Comparison of ENCODE assay signal across 18 mouse cellular contexts in the genomic region with DNA sequence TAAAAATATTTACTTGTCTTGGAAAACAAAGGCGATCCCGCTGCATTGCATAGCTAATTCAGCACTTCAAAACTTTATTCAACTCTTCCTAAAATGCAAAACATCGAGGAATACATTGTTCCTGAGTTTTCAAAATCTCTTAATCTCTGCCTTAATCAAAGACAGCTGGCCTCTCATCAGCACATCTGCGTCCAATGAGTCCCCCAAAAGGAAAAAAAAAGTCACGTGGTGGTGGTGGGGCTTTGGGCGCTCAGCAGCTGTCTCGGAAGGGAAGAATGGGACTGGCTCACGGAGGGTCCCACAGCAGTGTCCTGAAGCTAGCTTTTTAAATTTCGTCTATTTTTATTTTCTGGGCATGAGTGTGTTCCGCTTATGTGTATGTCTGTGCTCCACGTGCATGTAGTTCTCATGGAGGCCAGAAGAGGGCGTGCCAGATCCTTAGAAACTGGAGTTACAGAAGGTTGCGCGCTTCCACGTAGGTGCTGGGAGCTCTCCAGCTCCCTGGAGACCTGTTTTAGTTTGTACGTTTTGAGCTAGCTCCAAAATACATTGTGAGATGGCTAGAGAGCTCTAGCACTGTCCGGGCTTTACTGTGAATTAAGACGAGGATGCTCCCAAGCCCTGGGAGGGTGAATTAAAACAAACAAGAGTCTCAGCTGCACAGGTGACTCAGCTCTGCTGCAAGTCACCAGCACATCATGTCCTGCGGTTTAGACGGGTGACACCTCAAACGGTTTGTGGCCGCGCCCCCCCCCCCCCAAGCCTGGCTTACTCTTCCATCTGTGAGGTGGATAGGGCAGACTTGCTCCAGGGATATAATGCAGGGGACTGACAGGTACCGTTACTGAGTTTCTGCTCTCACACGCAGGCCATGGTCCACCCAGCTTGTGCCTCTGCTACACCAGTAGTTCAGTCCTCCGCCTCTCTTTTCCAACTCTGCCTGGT. TPM values are rescaled to one million over a fixed set of nuclear protein-coding genes. Genes with fewer than 3 reads are reported as not detected.
DNase-seq lines count a peak whose midpoint lies in the region; ATAC-seq lines count a peak whose summit lies in the region.
"Had no signal": no experiment of that assay in that cellular context is flagged by ENCODE, and none has a peak within 500 bp of the region (broad histone marks: within the 10 kb centered on the region; RNA-seq: fewer than 3 reads in every experiment).

No protein-coding gene starts in this region.

- no peak overlapping the region for H3K4me3 ChIP-seq in heart, embryonic 16.5 days (ENCODE audit: low read length)
- H3K4me3 ChIP-seq in embryonic facial prominence, embryonic 13.5 days: peak overlapping the region; percentile 29
- H3K4me3 ChIP-seq in neural tube, embryonic 15.5 days (replicated peaks): no peak overlapping the region
- H3K4me3 ChIP-seq: erythroblast, embryonic 14.5 days; heart, adult 2 months; intestine, embryonic 15.5 days; midbrain, embryonic 10.5 days; neural tube, embryonic 12.5 days had no signal

- no peaks in the 10 kb centered on the region; the same call in 1 of the 2 replicates for H3K4me1 ChIP-seq in heart, embryonic 16.5 days (ENCODE audit: control insufficient read depth, insufficient read depth, low read length)
- peaks cover 11% of the 10 kb centered on the region for H3K4me1 ChIP-seq in embryonic facial prominence, embryonic 13.5 days
- H3K4me1 ChIP-seq in neural tube, embryonic 15.5 days: no peaks in the 10 kb centered on the region
- H3K4me1 ChIP-seq: intestine, embryonic 15.5 days; neural tube, embryonic 12.5 days had no signal

- DNase-seq in heart, postnatal 25 days (ENCODE audit: low spot score): no peak
- DNase-seq in ES-CJ7 (ENCODE audit: low read depth, low spot score): peak; percentile 65
- DNase-seq in testis, postnatal 14 days (ENCODE audit: low spot score): peak; percentile 49
- no peak for DNase-seq in kidney, postnatal 25 days
- DNase-seq in layer of hippocampus, postnatal 25 days (ENCODE audit: extremely low spot score in 1 of 2, low spot score in 1 of 2): no peak
- DNase-seq: adrenal gland, postnatal 36 days; cerebellum, adult 18-20 months; heart, adult 2 months; heart, postnatal 36 days; kidney, postnatal 36 days; lung, adult 18-20 months had no signal

- H3K4me2 ChIP-seq in heart, embryonic 16.5 days (ENCODE audit: low read depth, low read length): no peak overlapping the region
- H3K4me2 ChIP-seq in embryonic facial prominence, embryonic 13.5 days: peak overlapping the region; percentile 50
- H3K4me2 ChIP-seq in neural tube, embryonic 15.5 days: no peak overlapping the region
- H3K4me2 ChIP-seq: intestine, embryonic 15.5 days; neural tube, embryonic 12.5 days had no signal

- intact Hi-C loops in heart, postnatal 25 days (cut with DNase I): no loop called here

- no peak overlapping the region for H3K27ac ChIP-seq in heart, embryonic 16.5 days (ENCODE audit: low read length)
- H3K27ac ChIP-seq in embryonic facial prominence, embryonic 13.5 days: peak overlapping the region; percentile 87
- no peak overlapping the region for H3K27ac ChIP-seq in neural tube, embryonic 15.5 days (replicated peaks)
- H3K27ac ChIP-seq: heart, adult 2 months; intestine, embryonic 15.5 days; midbrain, embryonic 10.5 days; neural tube, embryonic 12.5 days had no signal

- ATAC-seq in heart, embryonic 16.5 days (replicated peaks; ENCODE audit: extremely low read depth, insufficient read depth, low FRiP score): peak; percentile 18; the same call in 1 of the 2 replicates
- ATAC-seq in embryonic facial prominence, embryonic 13.5 days (ENCODE audit: insufficient number of reproducible peaks, insufficient read depth, low FRiP score, low TSS enrichment, low read depth): 0 out of 2 replicates have a peak, but pooled peaks have one; percentile 27
- no peak for ATAC-seq in neural tube, embryonic 15.5 days (ENCODE audit: low FRiP score)
- ATAC-seq: intestine, embryonic 15.5 days had no signal

- no peaks in the 10 kb centered on the region for H3K27me3 ChIP-seq in heart, embryonic 16.5 days (ENCODE audit: control insufficient read depth, insufficient read depth, low read length)
- H3K27me3 ChIP-seq in embryonic facial prominence, embryonic 13.5 days: no peaks in the 10 kb centered on the region
- no peaks in the 10 kb centered on the region for H3K27me3 ChIP-seq in neural tube, embryonic 15.5 days (replicated peaks)
- H3K27me3 ChIP-seq: intestine, embryonic 15.5 days; neural tube, embryonic 12.5 days had no signal

- H3K9ac ChIP-seq in heart, embryonic 16.5 days (ENCODE audit: low read length): no peak overlapping the region
- peak overlapping the region; percentile 41; the same call in 1 of the 2 replicates for H3K9ac ChIP-seq in embryonic facial prominence, embryonic 13.5 days
- no peak overlapping the region for H3K9ac ChIP-seq in neural tube, embryonic 15.5 days (replicated peaks)
- H3K9ac ChIP-seq: intestine, embryonic 15.5 days; neural tube, embryonic 12.5 days had no signal

- no peaks in the 10 kb centered on the region for H3K9me3 ChIP-seq in heart, embryonic 16.5 days (replicated peaks; ENCODE audit: control insufficient read depth, low read length)
- no peaks in the 10 kb centered on the region for H3K9me3 ChIP-seq in embryonic facial prominence, embryonic 13.5 days
- H3K9me3 ChIP-seq in neural tube, embryonic 15.5 days (replicated peaks): no peaks in the 10 kb centered on the region
- H3K9me3 ChIP-seq: intestine, embryonic 15.5 days; midbrain, embryonic 10.5 days; neural tube, embryonic 12.5 days had no signal

- 85% methylated on average over 26 of the region's 26 CpGs for WGBS in heart, embryonic 16.5 days
- 58% methylated on average over 26 of the region's 26 CpGs for WGBS in embryonic facial prominence, embryonic 13.5 days
- WGBS in neural tube, embryonic 15.5 days: 90% methylated on average over 26 of the region's 26 CpGs

- no peaks in the 10 kb centered on the region for H3K36me3 ChIP-seq in heart, embryonic 16.5 days (ENCODE audit: control insufficient read depth, insufficient read depth)
- H3K36me3 ChIP-seq in embryonic facial prominence, embryonic 13.5 days: no peaks in the 10 kb centered on the region
- H3K36me3 ChIP-seq in neural tube, embryonic 15.5 days: no peaks in the 10 kb centered on the region
- H3K36me3 ChIP-seq: intestine, embryonic 15.5 days; midbrain, embryonic 10.5 days; neural tube, embryonic 12.5 days had no signal

RNA-seq across cellular contexts. Expression of gene Fzd10, which starts 36.7 kb away (rescaled TPM):
- polyA plus RNA-seq in heart, embryonic 16.5 days (2015; fragmentation: Nextera tagmentation; extraction: Ambion mirVana): 0.22 and 0.25 TPM in 2 replicates
- total RNA-seq in heart, postnatal 25 days (2021): under 1 TPM in 1 of 2 experiments, not detected in 1; 0.08 TPM
- polyA plus RNA-seq in embryonic facial prominence, embryonic 13.5 days (2015; fragmentation: Nextera tagmentation; extraction: Ambion mirVana): 9.2 and 12.6 TPM in 2 replicates
- polyA plus RNA-seq in neural tube, embryonic 15.5 days (2015; fragmentation: Nextera tagmentation; extraction: Ambion mirVana): 2.1 and 2.3 TPM in 2 replicates
- under 1 TPM; 0.71 to 0.87 TPM for total RNA-seq in layer of hippocampus, postnatal 25 days (2021)
- total RNA-seq: heart, adult 2 months had no signal
- polyA plus RNA-seq: erythroblast, embryonic 14.5 days had no signal

Comparison
In these comparisons a context has a peak if more than half of its experiments do, and no peak if none do; other contexts are left out.
1. DNase-seq: peak in ES-CJ7 (single experiment) and testis, postnatal 14 days (single experiment); none in heart, postnatal 25 days (single experiment), kidney, postnatal 25 days (0 of 2) and layer of hippocampus, postnatal 25 days (0 of 2).